Comparison of ENCODE assay signal across 12 mouse cellular contexts in the genomic region with DNA sequence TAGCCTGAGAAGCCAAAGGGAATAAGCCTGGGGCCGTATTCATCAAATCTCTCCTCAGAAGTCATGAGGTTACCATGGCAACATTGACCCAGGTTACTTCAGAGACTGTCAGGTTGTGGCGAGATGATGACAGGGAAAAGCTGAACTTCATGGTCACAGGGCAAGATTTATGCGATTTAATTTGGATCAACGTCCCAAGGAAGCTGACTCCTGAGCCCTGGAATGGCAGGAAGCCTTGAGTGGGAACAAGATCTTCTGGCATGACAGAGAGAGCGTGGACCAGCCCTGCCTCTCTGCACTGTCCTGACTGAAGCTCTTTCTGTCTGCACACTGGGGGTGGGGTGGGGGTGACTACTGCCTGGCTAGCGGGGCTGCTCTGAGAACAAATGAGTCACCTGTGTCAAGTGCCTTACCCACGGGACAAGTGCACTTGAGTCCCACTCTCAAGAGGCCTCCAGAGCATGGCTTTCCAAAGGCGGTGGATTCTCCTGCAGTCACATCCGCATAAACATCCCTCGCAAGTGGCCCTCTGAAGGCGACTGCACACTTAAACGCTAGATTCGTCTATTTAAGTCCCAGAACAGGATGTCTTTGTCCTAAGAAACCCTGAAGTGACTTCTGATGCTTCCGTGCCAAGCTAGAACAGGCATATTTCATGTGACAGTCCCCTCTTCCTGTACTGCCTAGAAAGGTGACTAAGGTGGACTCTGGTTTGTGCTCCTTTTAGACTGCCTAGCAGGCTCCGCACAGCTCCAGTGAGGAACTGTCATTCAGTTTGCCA. TPM values are rescaled to one million over a fixed set of nuclear protein-coding genes. Genes with fewer than 3 reads are reported as not detected.
DNase-seq lines count a peak whose midpoint lies in the region; ATAC-seq and TF ChIP-seq lines count a peak whose summit lies in the region.
"Had no signal": no experiment of that assay in that cellular context is flagged by ENCODE, and none has a peak within 500 bp of the region (broad histone marks: within the 10 kb centered on the region; RNA-seq: fewer than 3 reads in every experiment).

No protein-coding gene starts in this region.

- intact Hi-C loops in heart, postnatal 10 days (cut with DNase I) = loop anchor here (1.0 to 2.0 kb wide), 2 partner anchors 19 to 94 kb away; no protein-coding TSS in a partner anchor
- intact Hi-C loops in heart, postnatal 14 days (cut with DNase I) = loop anchor here (5.0 kb wide), 1 partner anchor 92 kb away; no protein-coding TSS in a partner anchor

- peak; percentile 40; the same call in 1 of the 2 replicates for ATAC-seq in heart, postnatal 0 days (ENCODE audit: insufficient read depth, low read depth)
- ATAC-seq in neural tube, embryonic 14.5 days (ENCODE audit: low read depth) = peak; percentile 60

- no peaks in the 10 kb centered on the region for H3K27me3 ChIP-seq in heart, postnatal 0 days (ENCODE audit: control insufficient read depth, insufficient read depth, low read length)
- no peaks in the 10 kb centered on the region for H3K27me3 ChIP-seq in neural tube, embryonic 14.5 days (ENCODE audit: control insufficient read depth, insufficient read depth, low read length)

- TF ChIP-seq CTCF in heart, postnatal 0 days (IDR thresholded peaks at IDR 0.05; ENCODE audit: low read depth) = no peak

- peaks cover 26% of the 10 kb centered on the region for H3K4me1 ChIP-seq in heart, postnatal 0 days (ENCODE audit: control insufficient read depth, insufficient read depth)
- H3K4me1 ChIP-seq in neural tube, embryonic 14.5 days (ENCODE audit: control insufficient read depth, insufficient read depth, low read length) = 0 out of 2 replicates have a peak, but pooled peaks cover 3% of the 10 kb centered on the region

- 53% methylated on average over 15 of the region's 15 CpGs for WGBS in heart, postnatal 0 days
- 64% methylated on average over 15 of the region's 15 CpGs for WGBS in neural tube, embryonic 14.5 days

- H3K4me3 ChIP-seq in heart, postnatal 0 days (ENCODE audit: low read depth, low read length) = no peak overlapping the region
- H3K4me3 ChIP-seq in neural tube, embryonic 14.5 days (ENCODE audit: low read depth, low read length) = no peak overlapping the region

- H3K9me3 ChIP-seq in heart, postnatal 0 days (replicated peaks; ENCODE audit: control insufficient read depth, low read length) = no peaks in the 10 kb centered on the region; the same call in 1 of the 2 replicates
- no peaks in the 10 kb centered on the region for H3K9me3 ChIP-seq in neural tube, embryonic 14.5 days (ENCODE audit: control insufficient read depth, low read length)

- no peaks in the 10 kb centered on the region for H3K36me3 ChIP-seq in heart, postnatal 0 days (replicated peaks; ENCODE audit: control insufficient read depth, insufficient read depth, low read length)
- H3K36me3 ChIP-seq in neural tube, embryonic 14.5 days (ENCODE audit: control insufficient read depth, insufficient read depth, low read length) = no peaks in the 10 kb centered on the region

- peak; percentile 53; the same call in 1 of the 2 replicates for TF ChIP-seq EP300 in heart, postnatal 0 days (IDR thresholded peaks at IDR 0.05; ENCODE audit: low read depth)

- no peak overlapping the region for H3K4me2 ChIP-seq in heart, postnatal 0 days (ENCODE audit: low read depth, low read length)
- no peak overlapping the region for H3K4me2 ChIP-seq in neural tube, embryonic 14.5 days (ENCODE audit: low read depth, low read length)

- no peak overlapping the region for H3K9ac ChIP-seq in heart, postnatal 0 days (replicated peaks; ENCODE audit: low read depth, low read length)
- H3K9ac ChIP-seq in neural tube, embryonic 14.5 days (replicated peaks; ENCODE audit: low read depth, low read length) = no peak overlapping the region

- peak overlapping the region; percentile 21 for H3K27ac ChIP-seq in heart, postnatal 0 days (ENCODE audit: low read depth)
- 0 out of 2 replicates have a peak overlapping the region, but pooled peaks have one; percentile 5 for H3K27ac ChIP-seq in neural tube, embryonic 14.5 days (ENCODE audit: low read depth, low read length)

- no peak for DNase-seq in heart, postnatal 0 days (ENCODE audit: low spot score)
- no peak for DNase-seq in heart, postnatal 10 days
- peak; percentile 21 to 41 for DNase-seq in heart, postnatal 14 days
- DNase-seq in kidney, postnatal 14 days = peak; percentile 69
- DNase-seq in cerebellum, postnatal 25 days = no peak
- DNase-seq in yolk sac, embryonic 10.5 days (ENCODE audit: low spot score) = no peak
- DNase-seq in cerebellum, adult 9-11 months = no peak

RNA-seq across cellular contexts. Expression of gene Zfp957, which starts 26.7 kb away (rescaled TPM):
- not detected in 2 replicates for total RNA-seq in heart, postnatal 0 days (2014; rRNA removed; ENCODE audit: low replicate concordance)
- polyA plus RNA-seq in heart, postnatal 0 days (2015; fragmentation: Nextera tagmentation; extraction: Ambion mirVana) = not detected in 2 replicates
- not detected for total RNA-seq in heart, postnatal 10 days (2021)
- not detected for total RNA-seq in heart, postnatal 14 days (2021)
- not detected in 2 replicates for polyA plus RNA-seq in neural tube, embryonic 14.5 days (2014; fragmentation: Nextera tagmentation; extraction: Ambion mirVana)
- total RNA-seq: common myeloid progenitor, adult 5-6 weeks; MEL had no signal
- polyA plus RNA-seq: intestine, embryonic 14.5 days; neural tube, embryonic 11.5 days had no signal

RNA-seq across cellular contexts. Expression of gene Rgcc, which starts 27.6 kb away (rescaled TPM):
- 21.4 and 43.4 TPM in 2 replicates for total RNA-seq in heart, postnatal 0 days (2014; rRNA removed; ENCODE audit: low replicate concordance)
- 43.6 and 51.8 TPM in 2 replicates for polyA plus RNA-seq in heart, postnatal 0 days (2015; fragmentation: Nextera tagmentation; extraction: Ambion mirVana)
- 10 to 100 TPM; 51.6 to 57.6 TPM for total RNA-seq in heart, postnatal 10 days (2021)
- total RNA-seq in heart, postnatal 14 days (2021) = 10 to 100 TPM; 78.5 to 80.3 TPM
- polyA plus RNA-seq in neural tube, embryonic 14.5 days (2014; fragmentation: Nextera tagmentation; extraction: Ambion mirVana) = 23.0 and 39.9 TPM in 2 replicates

Comparison
In these comparisons a context has a peak if more than half of its experiments do, and no peak if none do; other contexts are left out.
1. DNase-seq: peak in heart, postnatal 14 days (2 of 2) and kidney, postnatal 14 days (single experiment); none in heart, postnatal 0 days (single experiment), heart, postnatal 10 days (0 of 2), cerebellum, postnatal 25 days (0 of 2), yolk sac, embryonic 10.5 days (single experiment) and cerebellum, adult 9-11 months (single experiment).